Mouse (Mus musculus) liver, adult 2 months (tissue): ENCODE results near the gene Lactbl1. TPM values are rescaled to one million over a fixed set of nuclear protein-coding genes. Genes with fewer than 3 reads are reported as not detected.

Source experiments
- DNase-seq: peaks from one replicate; pipeline ENCODE4 v3.0.0-alpha.2; 2011; ENCODE audit warnings: low read depth, low spot score; ENCODE audit errors: extremely low read depth
- H3K27ac ChIP-seq: fragments of 200-500 bp; replicated peaks from 2 replicates; pipeline ENCODE4 v1.5.1; 2012; ENCODE audit warnings: low read depth, mild to moderate bottlenecking, control low read depth, inconsistent platforms, low read length; ENCODE audit not compliant: insufficient read depth
- H3K27me3 ChIP-seq: fragments of 200-500 bp; 2 replicates; pipeline ENCODE4 v1.6.1; 2012; ENCODE audit warnings: mild to moderate bottlenecking, moderate library complexity, low read length, inconsistent platforms; ENCODE audit not compliant: control insufficient read depth, insufficient read depth
- H3K36me3 ChIP-seq: fragments of 200-500 bp; 2 replicates; pipeline ENCODE4 v1.6.1; 2012; ENCODE audit warnings: low read length, inconsistent platforms; ENCODE audit not compliant: control insufficient read depth, insufficient read depth
- H3K4me1 ChIP-seq: fragments of 200-500 bp; 2 replicates; pipeline ENCODE4 v1.6.1; 2011; ENCODE audit warnings: low read length; ENCODE audit not compliant: control insufficient read depth, insufficient read depth
- H3K4me3 ChIP-seq: fragments of 200-500 bp; 2 replicates; pipeline ENCODE4 v1.5.1; 2011; ENCODE audit warnings: low read depth, mild to moderate bottlenecking, control low read depth, low read length, moderate library complexity; ENCODE audit not compliant: insufficient read depth
- H3K79me2 ChIP-seq: fragments of 200-500 bp; 2 replicates; pipeline ENCODE4 v1.6.1; 2012; ENCODE audit warnings: inconsistent platforms, mild to moderate bottlenecking, low read length, moderate library complexity; ENCODE audit not compliant: control insufficient read depth, insufficient read depth
- H3K9ac ChIP-seq: fragments of 200-500 bp; 2 replicates; pipeline ENCODE4 v1.6.1; 2012; ENCODE audit warnings: low read depth, mild to moderate bottlenecking, control low read depth, inconsistent platforms, low read length
- CTCF ChIP-seq: fragments of 200-500 bp; IDR thresholded peaks from 2 replicates; pipeline ENCODE4 v1.5.1; 2011; ENCODE audit warnings: low read depth, low read length, control low read depth
- POLR2A ChIP-seq: fragments of 200-500 bp; IDR thresholded peaks from 2 replicates; pipeline ENCODE4 v1.6.1; 2011; ENCODE audit warnings: low read length, control low read depth; ENCODE audit not compliant: insufficient read depth; ENCODE audit errors: extremely low read depth
- WGBS: fragments of 180-500 bp; shearing (Covaris S2); methylation state at CpG from one replicate; pipeline ENCODE4 v1.1.7; 2018; 5-methylcytosine and 5-hydroxymethylcytosine counted together
- polyA plus RNA-seq: library from polyadenylated mRNA; depleted of rRNA; stranded (reverse); fragments of >200 nt; gene quantifications from 2 replicates; pipeline ENCODE4 v1.2.3, GENCODE M21; 2012
- total RNA-seq: library from RNA; depleted of rRNA; stranded (reverse); fragments of >200 nt; gene quantifications from 2 replicates; pipeline ENCODE4 v1.2.3, GENCODE M21; 2014

The Lactbl1 gene
- total and polyA plus RNA-seq, 2 experiments: not detected

- H3K4me3 ChIP-seq: no peak overlapping the region
- no peaks in the 10 kb centered on the region for H3K36me3 ChIP-seq
- DNase-seq: no peak
- WGBS: 4% methylated on average over 73 of the region's 76 CpGs
- H3K9ac ChIP-seq: no peak overlapping the region
- peaks cover 8% of the 10 kb centered on the region for H3K27me3 ChIP-seq
- H3K27ac ChIP-seq: no peak overlapping the region
- no peaks in the 10 kb centered on the region for H3K4me1 ChIP-seq
- TF ChIP-seq CTCF: no peak
- TF ChIP-seq POLR2A: no peak
- no peaks in the 10 kb centered on the region for H3K79me2 ChIP-seq
Observed at GRCm38 (mm10) chr4:136637563-136638229, 15.3 kb downstream of the Lactbl1 start.

DNA sequence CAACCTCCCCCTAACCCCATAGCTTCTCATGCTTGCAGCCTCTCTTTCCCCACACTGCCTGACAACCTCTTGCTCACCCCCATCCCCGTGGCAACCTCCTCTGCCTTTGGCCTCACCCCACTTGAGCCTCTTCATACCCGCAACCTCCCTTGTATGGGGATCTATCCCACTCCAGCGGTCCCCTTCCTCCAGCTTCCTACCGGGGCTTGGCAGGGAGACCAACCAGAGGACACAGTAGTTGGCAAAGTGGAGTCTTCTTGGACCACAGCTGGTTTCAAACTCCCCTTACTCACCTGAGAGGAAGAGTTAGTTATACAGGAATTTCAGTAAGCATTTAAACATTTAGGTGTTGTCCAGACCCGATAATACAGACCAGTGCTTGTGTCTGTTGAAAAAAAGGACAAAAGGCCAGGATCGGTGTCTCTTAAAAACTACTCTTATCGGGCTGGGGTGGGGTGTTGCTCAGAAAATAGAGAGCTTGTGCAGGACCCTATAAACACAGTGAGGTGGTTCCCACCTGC lies 15.9 kb downstream of the Lactbl1 start:
- Histone ChIP-seq H3K27ac (no peak overlapping the region), H3K36me3 (no peaks in the 10 kb centered on the region), H3K4me3 (no peak overlapping the region), H3K4me1 (no peaks in the 10 kb centered on the region), H3K27me3 (peaks cover 8% of the 10 kb centered on the region), H3K79me2 (no peaks in the 10 kb centered on the region), H3K9ac (no peak overlapping the region)
- TF ChIP-seq CTCF (no peak), POLR2A (no peak)
- no peak for DNase-seq
- 43% methylated on average over 7 of the region's 7 CpGs for WGBS

DNA sequence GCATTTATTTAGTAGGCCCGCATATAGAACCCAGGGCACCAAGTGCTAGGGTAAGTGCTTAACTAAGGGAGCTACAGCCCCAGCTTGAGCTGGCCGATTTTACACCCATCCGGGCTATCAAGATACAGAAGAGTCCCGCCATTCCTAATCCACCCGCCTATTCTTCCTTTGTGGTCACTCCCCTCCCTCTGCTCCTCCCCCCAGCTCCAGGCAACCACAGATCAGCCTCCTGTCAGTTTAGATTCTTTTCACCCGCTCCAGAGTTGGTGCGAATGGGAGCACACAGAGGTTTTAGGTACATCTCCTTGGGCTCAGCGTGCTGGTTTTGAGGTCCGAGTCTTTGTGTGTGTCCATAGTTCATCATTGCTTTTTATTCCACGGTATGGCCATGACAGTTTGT lies 16.5 kb downstream of the Lactbl1 start:
- 10% methylated on average over 10 of the region's 10 CpGs for WGBS
- no peaks in the 10 kb centered on the region for H3K36me3 ChIP-seq
- TF ChIP-seq CTCF: no peak
- no peak for TF ChIP-seq POLR2A

DNA sequence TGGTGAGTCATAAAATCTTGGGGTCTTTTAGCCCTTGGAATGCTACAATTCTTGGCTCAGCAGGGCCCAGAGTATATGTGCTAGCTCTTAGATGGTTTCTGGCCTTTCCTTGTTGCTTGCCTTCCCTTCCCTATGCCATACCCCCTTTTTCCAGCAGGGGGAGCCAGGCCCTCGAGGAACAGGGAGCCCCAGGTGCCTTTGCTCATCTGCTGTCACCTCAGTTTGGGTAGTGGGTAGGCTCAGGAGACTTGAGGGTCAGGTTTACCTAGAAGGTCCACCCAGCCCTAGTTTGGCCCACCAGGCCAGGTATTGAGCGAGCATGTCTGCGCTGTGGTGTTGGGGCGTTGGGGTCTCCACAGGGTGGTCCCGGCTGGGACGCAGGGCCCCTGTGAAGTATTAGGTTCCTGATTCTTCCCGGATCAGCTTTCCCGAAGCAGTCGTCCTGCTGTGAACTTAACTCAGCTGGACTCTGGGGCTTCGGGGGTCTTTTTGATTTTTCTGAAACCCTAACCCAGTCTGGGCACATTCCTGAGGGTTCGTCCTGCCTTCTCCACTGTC lies 26.6 kb downstream of the Lactbl1 start:
- H3K4me3 ChIP-seq: no peak overlapping the region
- H3K79me2 ChIP-seq: no peaks in the 10 kb centered on the region
- no peak overlapping the region for H3K9ac ChIP-seq
- H3K27ac ChIP-seq: no peak overlapping the region
- TF ChIP-seq CTCF: peak; percentile 93
- TF ChIP-seq POLR2A: no peak
- no peaks in the 10 kb centered on the region for H3K4me1 ChIP-seq
- no peaks in the 10 kb centered on the region for H3K27me3 ChIP-seq
- WGBS: 21% methylated on average over 11 of the region's 11 CpGs
- no peaks in the 10 kb centered on the region for H3K36me3 ChIP-seq
- DNase-seq: peak; percentile 22

More for the DNA sequence above, 16.5 kb downstream of the Lactbl1 start:
- H3K9ac ChIP-seq: no peak overlapping the region
- H3K27me3 ChIP-seq: peaks cover 8% of the 10 kb centered on the region
- no peaks in the 10 kb centered on the region for H3K4me1 ChIP-seq
- no peak overlapping the region for H3K27ac ChIP-seq
- no peak overlapping the region for H3K4me3 ChIP-seq
- H3K79me2 ChIP-seq: no peaks in the 10 kb centered on the region
- no peak for DNase-seq

- no peaks in the 10 kb centered on the region for H3K79me2 ChIP-seq
- TF ChIP-seq POLR2A (no peak), CTCF (no peak)
- H3K27me3 ChIP-seq: no peaks in the 10 kb centered on the region
- H3K4me1 ChIP-seq: no peaks in the 10 kb centered on the region
- no peaks in the 10 kb centered on the region for H3K36me3 ChIP-seq
- WGBS: 42% methylated on average over 13 of the region's 13 CpGs
- DNase-seq: no peak
- H3K4me3 ChIP-seq: no peak overlapping the region
- no peak overlapping the region for H3K9ac ChIP-seq
- H3K27ac ChIP-seq: no peak overlapping the region
Observed at GRCm38 (mm10) chr4:136649480-136650196, 27.2 kb downstream of the Lactbl1 start.
